In the genomic region with DNA sequence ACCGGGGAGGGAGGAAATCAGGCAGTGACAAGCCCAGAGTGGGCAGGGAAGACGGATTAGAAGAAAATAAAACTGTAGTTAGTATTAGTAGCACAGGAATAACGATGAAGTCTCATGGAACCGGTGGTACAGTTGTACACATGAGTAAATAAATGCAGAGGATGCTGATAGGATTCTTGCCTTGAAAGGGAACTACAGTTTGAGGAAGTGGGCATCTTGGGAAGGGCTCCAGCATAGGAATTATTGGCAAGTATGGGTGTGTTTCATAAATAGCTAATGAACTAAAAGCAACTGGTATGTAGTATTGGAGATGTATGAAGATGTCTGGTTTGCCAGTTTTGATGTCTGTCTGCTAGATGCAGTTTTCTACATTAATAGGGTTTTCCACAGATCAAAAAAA, we compare ENCODE assay signal across 26 mouse cellular contexts.
DNase-seq lines count a peak whose midpoint lies in the region; ATAC-seq and TF ChIP-seq lines count a peak whose summit lies in the region.
"Had no signal": no experiment of that assay in that cellular context is flagged by ENCODE, and none has a peak within 500 bp of the region (broad histone marks: within the 10 kb centered on the region; RNA-seq: fewer than 3 reads in every experiment).

No protein-coding gene starts in this region.

- no peaks in the 10 kb centered on the region for H3K9me3 ChIP-seq in intestine, embryonic 14.5 days (ENCODE audit: control insufficient read depth, low read length)
- no peaks in the 10 kb centered on the region for H3K9me3 ChIP-seq in intestine, embryonic 15.5 days
- H3K9me3 ChIP-seq in limb, embryonic 10.5 days (replicated peaks): no peaks in the 10 kb centered on the region
- no peaks in the 10 kb centered on the region for H3K9me3 ChIP-seq in midbrain, embryonic 13.5 days
- H3K9me3 ChIP-seq: forebrain, embryonic 10.5 days; forebrain, embryonic 13.5 days; heart, embryonic 13.5 days; hindbrain, embryonic 12.5 days; hindbrain, embryonic 15.5 days had no signal

- peak; percentile 15 for DNase-seq in intestine, embryonic 14.5 days (ENCODE audit: low spot score)
- no peak for DNase-seq in limb, embryonic 10.5 days (ENCODE audit: low spot score)
- no peak for DNase-seq in gastrocnemius, adult 18-20 months (ENCODE audit: low spot score)
- DNase-seq: adrenal gland, postnatal 10 days; adrenal gland, postnatal 36 days; B cell, adult 2 months; cerebellum, adult 2 months; cerebellum, adult 9-11 months; cerebellum, postnatal 25 days; embryo, embryonic 11 days; gastrocnemius, adult 2 months; gastrocnemius, postnatal 14 days; heart, adult 18-20 months had no signal

- no peak overlapping the region for H3K9ac ChIP-seq in intestine, embryonic 14.5 days (ENCODE audit: low read length)
- H3K9ac ChIP-seq in intestine, embryonic 15.5 days: no peak overlapping the region
- H3K9ac ChIP-seq in midbrain, embryonic 13.5 days (replicated peaks): no peak overlapping the region
- H3K9ac ChIP-seq: forebrain, embryonic 13.5 days; heart, embryonic 13.5 days; hindbrain, embryonic 12.5 days; hindbrain, embryonic 15.5 days had no signal

- no peak for ATAC-seq in intestine, embryonic 14.5 days (replicated peaks; ENCODE audit: low FRiP score, low TSS enrichment, low read depth)
- ATAC-seq in intestine, embryonic 15.5 days: no peak
- ATAC-seq in midbrain, embryonic 13.5 days: no peak
- ATAC-seq: forebrain, embryonic 13.5 days; forebrain, embryonic 16.5 days; intestine, postnatal 0 days; Patski had no signal

- H3K4me3 ChIP-seq in intestine, embryonic 14.5 days (ENCODE audit: low read depth, low read length): no peak overlapping the region
- H3K4me3 ChIP-seq in intestine, embryonic 15.5 days (replicated peaks): no peak overlapping the region
- no peak overlapping the region for H3K4me3 ChIP-seq in limb, embryonic 10.5 days
- H3K4me3 ChIP-seq in olfactory bulb, adult 2 months (ENCODE audit: insufficient read depth, low read depth, low read length): no peak overlapping the region
- H3K4me3 ChIP-seq in midbrain, embryonic 13.5 days (replicated peaks): no peak overlapping the region
- H3K4me3 ChIP-seq: forebrain, embryonic 10.5 days; forebrain, embryonic 13.5 days; gastrocnemius, adult 2 months; heart, embryonic 13.5 days; hindbrain, embryonic 12.5 days; hindbrain, embryonic 15.5 days had no signal

- 85% methylated on average over 4 of the region's 4 CpGs for WGBS in intestine, embryonic 14.5 days
- WGBS in intestine, embryonic 15.5 days: 73% methylated on average over 4 of the region's 4 CpGs
- 85% methylated on average over 4 of the region's 4 CpGs for WGBS in limb, embryonic 10.5 days
- 24% methylated on average over 4 of the region's 4 CpGs for WGBS in olfactory bulb, adult 2 months
- WGBS in midbrain, embryonic 13.5 days: 85% methylated on average over 4 of the region's 4 CpGs

- peaks cover 34% of the 10 kb centered on the region for H3K36me3 ChIP-seq in intestine, embryonic 14.5 days (ENCODE audit: control insufficient read depth, insufficient read depth, low read length)
- H3K36me3 ChIP-seq in intestine, embryonic 15.5 days: peaks cover 1% of the 10 kb centered on the region; the same call in 1 of the 2 replicates
- peaks cover 29% of the 10 kb centered on the region for H3K36me3 ChIP-seq in limb, embryonic 10.5 days
- H3K36me3 ChIP-seq in midbrain, embryonic 13.5 days: peaks cover 22% of the 10 kb centered on the region
- H3K36me3 ChIP-seq: G1E had no signal

- H3K27ac ChIP-seq in intestine, embryonic 14.5 days (ENCODE audit: low read depth): no peak overlapping the region
- no peak overlapping the region for H3K27ac ChIP-seq in intestine, embryonic 15.5 days
- H3K27ac ChIP-seq in limb, embryonic 10.5 days: peak overlapping the region; percentile 39; the same call in 1 of the 2 replicates
- H3K27ac ChIP-seq in olfactory bulb, adult 2 months (ENCODE audit: insufficient read depth, low read depth, low read length): peak overlapping the region; percentile 53; the same call in 1 of the 2 replicates
- H3K27ac ChIP-seq in midbrain, embryonic 13.5 days: no peak overlapping the region
- H3K27ac ChIP-seq: forebrain, embryonic 10.5 days; forebrain, embryonic 13.5 days; gastrocnemius, adult 2 months; heart, embryonic 13.5 days; hindbrain, embryonic 12.5 days; hindbrain, embryonic 15.5 days had no signal

- H3K4me2 ChIP-seq in intestine, embryonic 14.5 days (ENCODE audit: low read length): no peak overlapping the region
- H3K4me2 ChIP-seq in intestine, embryonic 15.5 days (replicated peaks): no peak overlapping the region
- no peak overlapping the region for H3K4me2 ChIP-seq in midbrain, embryonic 13.5 days (replicated peaks)
- H3K4me2 ChIP-seq: forebrain, embryonic 13.5 days; heart, embryonic 13.5 days; hindbrain, embryonic 12.5 days; hindbrain, embryonic 15.5 days had no signal

- no peak for TF ChIP-seq CTCF in olfactory bulb, adult 2 months (IDR thresholded peaks at IDR 0.05; ENCODE audit: insufficient read depth, low read depth, low read length)

- H3K4me1 ChIP-seq in intestine, embryonic 14.5 days (replicated peaks; ENCODE audit: control insufficient read depth, insufficient read depth, low read length): peaks cover 15% of the 10 kb centered on the region
- peaks cover 17% of the 10 kb centered on the region for H3K4me1 ChIP-seq in intestine, embryonic 15.5 days (replicated peaks)
- peaks cover 47% of the 10 kb centered on the region for H3K4me1 ChIP-seq in limb, embryonic 10.5 days
- H3K4me1 ChIP-seq in olfactory bulb, adult 2 months (ENCODE audit: control insufficient read depth, insufficient read depth, low read length): peaks cover 27% of the 10 kb centered on the region
- peaks cover 25% of the 10 kb centered on the region for H3K4me1 ChIP-seq in midbrain, embryonic 13.5 days (replicated peaks)

- no peak for TF ChIP-seq POLR2A in olfactory bulb, adult 2 months (IDR thresholded peaks at IDR 0.05; ENCODE audit: insufficient read depth, low read depth, low read length)

- H3K27me3 ChIP-seq in intestine, embryonic 14.5 days (replicated peaks; ENCODE audit: control insufficient read depth, insufficient read depth, low read length): no peaks in the 10 kb centered on the region
- no peaks in the 10 kb centered on the region for H3K27me3 ChIP-seq in intestine, embryonic 15.5 days (replicated peaks)
- no peaks in the 10 kb centered on the region for H3K27me3 ChIP-seq in limb, embryonic 10.5 days (ENCODE audit: low read depth, poor library complexity, severe bottlenecking)
- no peaks in the 10 kb centered on the region for H3K27me3 ChIP-seq in midbrain, embryonic 13.5 days
- H3K27me3 ChIP-seq: CH12.LX; forebrain, embryonic 13.5 days; heart, embryonic 13.5 days; hindbrain, embryonic 12.5 days; hindbrain, embryonic 15.5 days; Patski had no signal

Comparison
In these comparisons a context has a peak if more than half of its experiments do, and no peak if none do; other contexts are left out.
1. H3K27ac ChIP-seq: peak in limb, embryonic 10.5 days (single experiment) and olfactory bulb, adult 2 months (single experiment); none in intestine, embryonic 14.5 days (single experiment), intestine, embryonic 15.5 days (single experiment) and midbrain, embryonic 13.5 days (single experiment).